Mouse (Mus musculus): ENCODE measurements around the gene Ppara. TPM values are rescaled to one million over a fixed set of nuclear protein-coding genes. Genes with fewer than 3 reads are reported as not detected.

Ppara gene
- polyA plus RNA-seq, 1 experiment from 2014 or later, result 2.2 TPM

GRCm38 (mm10) chr15:85735836-85736190 lies 1.0 kb downstream of the Ppara start:
- Histone ChIP-seq H3K27ac (ENCODE audit: low read length) (no peak overlapping the region), H3K36me3 (ENCODE audit: control insufficient read depth, insufficient read depth, low read length) (no peaks in the 10 kb centered on the region), H3K4me3 (ENCODE audit: low read depth, low read length) (peak overlapping the region; percentile 79), H3K9ac (replicated peaks; ENCODE audit: low read depth, low read length) (peak overlapping the region; percentile 32; the same call in 1 of the 2 replicates), H3K4me2 (replicated peaks; ENCODE audit: low read depth, low read length) (peak overlapping the region; percentile 92), H3K27me3 (ENCODE audit: control insufficient read depth, insufficient read depth, low read length) (peaks cover 24% of the 10 kb centered on the region; the same call in 1 of the 2 replicates), H3K9me3 (ENCODE audit: control insufficient read depth, low read depth, low read length) (no peaks in the 10 kb centered on the region), H3K4me1 (ENCODE audit: control insufficient read depth, insufficient read depth, low read length) (0 out of 2 replicates have a peak, but pooled peaks cover 3% of the 10 kb centered on the region)
- 0% methylated on average over 25 of the region's 25 CpGs for WGBS
- ATAC-seq (ENCODE audit: insufficient number of reproducible peaks, insufficient read depth, low FRiP score, low read depth), result no peak

GRCm38 (mm10) chr15:85736506-85736905 lies 1.7 kb downstream of the Ppara start:
- Histone ChIP-seq H3K9ac (replicated peaks; ENCODE audit: low read depth, low read length) (no peak overlapping the region), H3K4me3 (ENCODE audit: low read depth, low read length) (peak overlapping the region; percentile 79; the same call in 1 of the 2 replicates), H3K4me1 (ENCODE audit: control insufficient read depth, insufficient read depth, low read length) (0 out of 2 replicates have a peak, but pooled peaks cover 3% of the 10 kb centered on the region), H3K4me2 (replicated peaks; ENCODE audit: low read depth, low read length) (peak overlapping the region; percentile 92), H3K36me3 (ENCODE audit: control insufficient read depth, insufficient read depth, low read length) (no peaks in the 10 kb centered on the region), H3K27me3 (ENCODE audit: control insufficient read depth, insufficient read depth, low read length) (peaks cover 24% of the 10 kb centered on the region; the same call in 1 of the 2 replicates), H3K9me3 (ENCODE audit: control insufficient read depth, low read depth, low read length) (no peaks in the 10 kb centered on the region), H3K27ac (ENCODE audit: low read length) (no peak overlapping the region)
- ATAC-seq (ENCODE audit: insufficient number of reproducible peaks, insufficient read depth, low FRiP score, low read depth), result no peak
- 52% methylated on average over 10 of the region's 10 CpGs for WGBS

DNA sequence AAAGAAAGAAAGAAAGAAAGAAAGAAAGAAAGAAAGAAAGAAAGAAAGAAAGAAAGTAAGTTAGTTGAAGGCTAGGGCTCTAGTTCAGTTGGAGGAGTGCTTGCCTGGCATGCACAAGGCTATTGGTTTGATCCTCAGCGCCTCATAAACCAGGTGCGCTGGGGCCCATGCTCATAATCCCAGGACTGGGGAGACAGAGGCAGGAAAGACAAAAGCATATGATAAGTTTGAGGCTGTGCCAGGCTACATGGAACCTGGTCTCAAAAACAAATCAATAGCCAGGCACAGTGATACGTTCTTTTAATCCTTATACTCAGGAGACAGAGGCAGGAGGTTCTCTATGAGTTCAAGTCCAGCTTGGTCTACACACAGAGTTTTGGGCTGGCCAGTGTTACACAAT lies 3.6 kb downstream of the Ppara start:
- WGBS, result 77% methylated on average over 3 of the region's 3 CpGs
- Histone ChIP-seq H3K4me1 (ENCODE audit: control insufficient read depth, insufficient read depth, low read length) (0 out of 2 replicates have a peak, but pooled peaks cover 3% of the 10 kb centered on the region), H3K9ac (replicated peaks; ENCODE audit: low read depth, low read length) (no peak overlapping the region), H3K27ac (ENCODE audit: low read length) (no peak overlapping the region), H3K4me2 (replicated peaks; ENCODE audit: low read depth, low read length) (no peak overlapping the region), H3K4me3 (ENCODE audit: low read depth, low read length) (no peak overlapping the region), H3K36me3 (ENCODE audit: control insufficient read depth, insufficient read depth, low read length) (no peaks in the 10 kb centered on the region), H3K27me3 (ENCODE audit: control insufficient read depth, insufficient read depth, low read length) (peaks cover 20% of the 10 kb centered on the region; the same call in 1 of the 2 replicates), H3K9me3 (ENCODE audit: control insufficient read depth, low read depth, low read length) (no peaks in the 10 kb centered on the region)
- no peak for ATAC-seq (ENCODE audit: insufficient number of reproducible peaks, insufficient read depth, low FRiP score, low read depth)

DNA sequence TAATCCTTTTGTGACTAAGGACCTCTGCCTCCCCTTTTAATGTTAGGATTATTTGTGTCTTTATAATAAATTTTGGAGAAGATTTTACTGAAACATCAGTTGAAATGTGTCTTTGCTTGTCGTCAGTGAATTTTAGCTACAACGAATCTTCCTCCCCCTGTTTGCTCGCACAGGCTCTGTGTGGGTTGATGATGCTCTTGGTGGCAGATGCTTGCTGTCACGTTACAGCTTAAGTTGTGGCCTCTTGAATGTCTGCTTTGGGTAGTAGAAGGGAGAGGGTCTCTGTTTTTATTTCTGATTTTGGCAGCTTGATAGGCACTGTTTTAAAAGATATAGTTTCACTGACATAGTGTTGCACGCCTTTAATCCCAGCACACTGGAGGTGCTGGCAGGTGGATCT lies 4.2 kb downstream of the Ppara start:
- H3K27ac ChIP-seq (ENCODE audit: low read length), result no peak overlapping the region
- H3K4me1 ChIP-seq (ENCODE audit: control insufficient read depth, insufficient read depth, low read length), result 0 out of 2 replicates have a peak, but pooled peaks cover 3% of the 10 kb centered on the region
- no peak for ATAC-seq (ENCODE audit: insufficient number of reproducible peaks, insufficient read depth, low FRiP score, low read depth)
- WGBS, result 77% methylated on average over 5 of the region's 5 CpGs
- no peak overlapping the region for H3K4me2 ChIP-seq (replicated peaks; ENCODE audit: low read depth, low read length)
- peaks cover 15% of the 10 kb centered on the region; the same call in 1 of the 2 replicates for H3K27me3 ChIP-seq (ENCODE audit: control insufficient read depth, insufficient read depth, low read length)
- H3K4me3 ChIP-seq (ENCODE audit: low read depth, low read length), result no peak overlapping the region
- no peaks in the 10 kb centered on the region for H3K9me3 ChIP-seq (ENCODE audit: control insufficient read depth, low read depth, low read length)
- H3K9ac ChIP-seq (replicated peaks; ENCODE audit: low read depth, low read length), result no peak overlapping the region
- H3K36me3 ChIP-seq (ENCODE audit: control insufficient read depth, insufficient read depth, low read length), result no peaks in the 10 kb centered on the region

- Histone ChIP-seq H3K4me1 (ENCODE audit: control insufficient read depth, insufficient read depth, low read length) (no peaks in the 10 kb centered on the region), H3K36me3 (ENCODE audit: control insufficient read depth, insufficient read depth, low read length) (no peaks in the 10 kb centered on the region)
- ATAC-seq (ENCODE audit: insufficient number of reproducible peaks, insufficient read depth, low FRiP score, low read depth), result no peak
Measured at GRCm38 (mm10) chr15:85742608-85743007, 7.8 kb downstream of the Ppara start.

GRCm38 (mm10) chr15:85743946-85744345 lies 9.2 kb downstream of the Ppara start:
- no peak for ATAC-seq (ENCODE audit: insufficient number of reproducible peaks, insufficient read depth, low FRiP score, low read depth)

More at GRCm38 (mm10) chr15:85742608-85743007, 7.8 kb downstream of the Ppara start:
- Histone ChIP-seq H3K9me3 (ENCODE audit: control insufficient read depth, low read depth, low read length) (no peaks in the 10 kb centered on the region), H3K4me2 (replicated peaks; ENCODE audit: low read depth, low read length) (no peak overlapping the region), H3K4me3 (ENCODE audit: low read depth, low read length) (no peak overlapping the region), H3K27ac (ENCODE audit: low read length) (no peak overlapping the region), H3K27me3 (ENCODE audit: control insufficient read depth, insufficient read depth, low read length) (no peaks in the 10 kb centered on the region), H3K9ac (replicated peaks; ENCODE audit: low read depth, low read length) (no peak overlapping the region)
- 75% methylated on average over 9 of the region's 9 CpGs for WGBS

DNA sequence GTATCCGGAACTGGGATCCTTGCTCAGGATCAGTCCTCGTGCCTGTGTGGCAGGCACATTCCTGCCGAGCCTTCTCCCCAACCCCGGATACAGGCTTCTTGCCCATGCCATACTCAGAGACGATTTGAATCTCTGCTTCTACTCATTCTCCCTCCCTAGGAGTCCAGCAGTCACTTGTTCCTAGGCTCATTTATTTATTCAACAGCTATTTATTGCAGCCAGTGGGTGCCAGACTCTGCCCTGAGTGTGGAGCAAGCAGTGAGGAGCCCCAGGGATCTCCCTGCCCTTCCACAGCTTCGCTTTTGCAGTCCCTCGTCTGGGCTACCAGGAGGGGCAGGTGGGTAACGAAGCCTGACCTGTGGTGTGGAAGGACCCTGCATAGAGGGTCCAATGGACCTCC lies 11.4 kb downstream of the Ppara start:
- H3K9me3 ChIP-seq (ENCODE audit: control insufficient read depth, low read depth, low read length), result no peaks in the 10 kb centered on the region
- no peak overlapping the region for H3K4me3 ChIP-seq (ENCODE audit: low read depth, low read length)
- WGBS, result 76% methylated on average over 8 of the region's 8 CpGs
- ATAC-seq (ENCODE audit: insufficient number of reproducible peaks, insufficient read depth, low FRiP score, low read depth), result no peak
- no peak overlapping the region for H3K9ac ChIP-seq (replicated peaks; ENCODE audit: low read depth, low read length)
- H3K27ac ChIP-seq (ENCODE audit: low read length), result no peak overlapping the region
- no peaks in the 10 kb centered on the region for H3K27me3 ChIP-seq (ENCODE audit: control insufficient read depth, insufficient read depth, low read length)
- H3K36me3 ChIP-seq (ENCODE audit: control insufficient read depth, insufficient read depth, low read length), result no peaks in the 10 kb centered on the region
- no peaks in the 10 kb centered on the region for H3K4me1 ChIP-seq (ENCODE audit: control insufficient read depth, insufficient read depth, low read length)
- H3K4me2 ChIP-seq (replicated peaks; ENCODE audit: low read depth, low read length), result no peak overlapping the region

More at GRCm38 (mm10) chr15:85743946-85744345, 9.2 kb downstream of the Ppara start:
- Histone ChIP-seq H3K27ac (ENCODE audit: low read length) (no peak overlapping the region), H3K4me2 (replicated peaks; ENCODE audit: low read depth, low read length) (no peak overlapping the region), H3K4me3 (ENCODE audit: low read depth, low read length) (no peak overlapping the region), H3K36me3 (ENCODE audit: control insufficient read depth, insufficient read depth, low read length) (no peaks in the 10 kb centered on the region), H3K9ac (replicated peaks; ENCODE audit: low read depth, low read length) (no peak overlapping the region), H3K4me1 (ENCODE audit: control insufficient read depth, insufficient read depth, low read length) (no peaks in the 10 kb centered on the region), H3K9me3 (ENCODE audit: control insufficient read depth, low read depth, low read length) (no peaks in the 10 kb centered on the region), H3K27me3 (ENCODE audit: control insufficient read depth, insufficient read depth, low read length) (no peaks in the 10 kb centered on the region)
- WGBS, result 58% methylated on average over 3 of the region's 3 CpGs

GRCm38 (mm10) chr15:85746671-85747070 lies 11.9 kb downstream of the Ppara start:
- Histone ChIP-seq H3K9me3 (ENCODE audit: control insufficient read depth, low read depth, low read length) (no peaks in the 10 kb centered on the region), H3K4me2 (replicated peaks; ENCODE audit: low read depth, low read length) (no peak overlapping the region)
- WGBS, result 80% methylated on average over 13 of the region's 13 CpGs

DNA sequence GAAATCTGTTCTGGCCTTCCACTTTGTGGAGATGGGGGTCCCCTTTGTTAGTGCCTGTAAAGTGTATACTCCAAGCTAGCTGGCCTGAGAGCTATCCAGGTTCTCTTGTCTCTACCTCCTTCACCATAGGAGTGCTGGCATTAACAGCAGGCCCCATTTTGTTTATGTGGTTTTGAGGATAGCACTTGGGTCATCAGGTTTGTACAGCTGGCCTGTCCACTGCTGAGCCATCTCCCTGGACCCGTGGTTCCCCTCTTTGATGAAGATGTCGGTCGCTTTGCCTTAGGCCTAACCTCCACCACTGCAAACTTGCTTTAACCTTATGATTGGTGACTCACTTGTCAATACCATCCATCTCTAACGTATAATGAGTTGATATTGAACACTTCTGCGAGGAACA lies 13.2 kb downstream of the Ppara start:
- ATAC-seq (ENCODE audit: insufficient number of reproducible peaks, insufficient read depth, low FRiP score, low read depth), result no peak
- Histone ChIP-seq H3K27ac (ENCODE audit: low read length) (no peak overlapping the region), H3K9me3 (ENCODE audit: control insufficient read depth, low read depth, low read length) (no peaks in the 10 kb centered on the region), H3K4me3 (ENCODE audit: low read depth, low read length) (no peak overlapping the region), H3K9ac (replicated peaks; ENCODE audit: low read depth, low read length) (no peak overlapping the region), H3K36me3 (ENCODE audit: control insufficient read depth, insufficient read depth, low read length) (no peaks in the 10 kb centered on the region), H3K4me2 (replicated peaks; ENCODE audit: low read depth, low read length) (no peak overlapping the region), H3K27me3 (ENCODE audit: control insufficient read depth, insufficient read depth, low read length) (no peaks in the 10 kb centered on the region), H3K4me1 (ENCODE audit: control insufficient read depth, insufficient read depth, low read length) (no peaks in the 10 kb centered on the region)
- WGBS, result 85% methylated on average over 5 of the region's 5 CpGs

More at GRCm38 (mm10) chr15:85746671-85747070, 11.9 kb downstream of the Ppara start:
- Histone ChIP-seq H3K9ac (replicated peaks; ENCODE audit: low read depth, low read length) (no peak overlapping the region), H3K4me1 (ENCODE audit: control insufficient read depth, insufficient read depth, low read length) (no peaks in the 10 kb centered on the region), H3K27ac (ENCODE audit: low read length) (no peak overlapping the region), H3K4me3 (ENCODE audit: low read depth, low read length) (no peak overlapping the region), H3K36me3 (ENCODE audit: control insufficient read depth, insufficient read depth, low read length) (no peaks in the 10 kb centered on the region), H3K27me3 (ENCODE audit: control insufficient read depth, insufficient read depth, low read length) (no peaks in the 10 kb centered on the region)
- no peak for ATAC-seq (ENCODE audit: insufficient number of reproducible peaks, insufficient read depth, low FRiP score, low read depth)
